Mouse (Mus musculus) intestine, embryonic 16.5 days (tissue): ENCODE measurements around the gene Odaph. TPM values are rescaled to one million over a fixed set of nuclear protein-coding genes. Genes with fewer than 3 reads are reported as not detected.
"Not testable (repeated sequence)": the region's sequence is repeated elsewhere in the genome, so short reads cannot be mapped to it uniquely, and the experiment has no call there.

ENCODE experiments used
- ATAC-seq: fragments of 200-750 bp; cut with Nextera tagmentation; 2 replicates; pipeline ENCODE4 v1.8.0; 2017; ENCODE audit warnings: moderate TSS enrichment, moderate library complexity
- H3K27ac ChIP-seq: fragments of 300-500 bp; sonication (generic); 2 replicates; pipeline ENCODE4 v1.5.1; 2014; ENCODE audit warnings: mild to moderate bottlenecking, low read length
- H3K27me3 ChIP-seq: fragments of 300-500 bp; sonication (generic); replicated peaks from 2 replicates; pipeline ENCODE4 v1.6.1; 2014; ENCODE audit warnings: low read length, control low read depth, mixed read lengths; ENCODE audit not compliant: control insufficient read depth, insufficient read depth
- H3K36me3 ChIP-seq: fragments of 300-500 bp; sonication (generic); 2 replicates; pipeline ENCODE4 v1.6.1; 2014; ENCODE audit warnings: low read length, control low read depth; ENCODE audit not compliant: control insufficient read depth, insufficient read depth
- H3K4me1 ChIP-seq: fragments of 300-500 bp; sonication (generic); 2 replicates; pipeline ENCODE4 v1.6.1; 2014; ENCODE audit warnings: low read length, control low read depth, mixed read lengths; ENCODE audit not compliant: control insufficient read depth, insufficient read depth
- H3K4me2 ChIP-seq: fragments of 300-500 bp; sonication (generic); 2 replicates; pipeline ENCODE4 v1.6.1; 2014; ENCODE audit warnings: low read depth, low read length, control low read depth
- H3K4me3 ChIP-seq: fragments of 300-500 bp; sonication (generic); 2 replicates; pipeline ENCODE4 v1.5.1; 2014; ENCODE audit warnings: mild to moderate bottlenecking, low read length
- H3K9ac ChIP-seq: fragments of 300-500 bp; sonication (generic); 2 replicates; pipeline ENCODE4 v1.6.1; 2014; ENCODE audit warnings: low read depth, low read length
- H3K9me3 ChIP-seq: fragments of 300-500 bp; sonication (generic); 2 replicates; pipeline ENCODE4 v1.6.1; 2016; ENCODE audit warnings: low read length, control low read depth; ENCODE audit not compliant: control insufficient read depth
- whole genome bisulfite sequencing: fragments of 180-500 bp; shearing (Covaris S2); extraction: QIAGEN DNeasy Blood & Tissue Kit; methylation state at CpG from one replicate; pipeline ENCODE4 v1.1.7; 2014; 5-methylcytosine and 5-hydroxymethylcytosine counted together
- polyA plus RNA-seq: library from polyadenylated mRNA; unstranded; fragments of >200 nt; fragmentation: Nextera tagmentation; extraction: Ambion mirVana; gene quantifications from 2 replicates; pipeline ENCODE4 v1.2.1, GENCODE M21; 2015

The Odaph gene
- polyA plus RNA-seq, result not detected in 2 replicates

DNA sequence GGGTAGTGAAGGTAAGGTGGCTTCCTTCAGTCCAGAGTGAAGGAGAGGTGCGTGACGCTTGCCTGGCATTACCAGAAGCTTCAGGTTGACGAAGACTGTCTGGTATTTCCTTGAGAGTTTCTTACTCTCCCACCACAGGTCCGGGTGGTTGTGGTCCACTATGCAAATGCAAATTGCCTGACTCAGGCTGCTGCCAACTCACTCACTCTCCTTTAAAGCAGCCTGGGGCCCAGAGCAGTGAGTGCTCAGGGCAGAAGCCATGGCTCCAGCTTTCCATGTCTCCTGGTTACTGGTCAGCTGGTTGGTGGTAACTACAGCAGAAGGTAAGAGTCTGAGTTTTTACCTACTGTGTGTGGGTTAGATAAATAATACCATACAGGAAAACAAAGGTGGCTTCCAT is at the start of gene Odaph:
Gene Odaph (plus strand): TSS at position 240 of the 400 bp plus-strand sequence.
- WGBS, result 74% methylated on average over 4 of the region's 4 CpGs
- H3K27ac ChIP-seq, result no peak within 1 kb of the TSS
- H3K4me3 ChIP-seq, result no peak within 1 kb of the TSS
- ATAC-seq, result no peak
- H3K9me3 ChIP-seq, result no peaks in the 10 kb centered on the region
- no peak within 1 kb of the TSS for H3K9ac ChIP-seq
- no peaks in the 10 kb centered on the region for H3K27me3 ChIP-seq
- no peaks in the 10 kb centered on the region for H3K4me1 ChIP-seq
- no peak within 1 kb of the TSS for H3K4me2 ChIP-seq
- H3K36me3 ChIP-seq, result no peaks in the 10 kb centered on the region

DNA sequence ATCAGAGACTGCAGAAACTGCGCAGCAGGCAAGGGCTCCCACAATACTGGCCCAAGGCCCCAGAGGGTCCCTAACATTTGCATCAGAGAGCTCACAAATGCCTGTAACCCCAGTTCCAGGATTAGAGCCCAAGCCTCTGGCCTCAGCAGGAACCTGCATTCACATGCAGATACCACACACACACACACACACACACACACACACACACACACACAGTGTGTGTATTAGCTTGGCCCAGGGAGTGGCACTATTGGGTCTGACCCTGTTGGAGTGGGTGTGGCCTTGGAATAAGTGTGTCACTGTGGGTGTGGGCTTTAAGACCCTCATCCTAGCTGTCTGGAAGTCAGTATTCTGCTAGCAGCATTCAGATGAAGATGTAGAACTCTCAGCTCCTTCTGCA is 41.7 kb upstream of the Odaph start:
- 89% methylated on average over 1 of the region's 1 CpGs for WGBS
- H3K4me1 ChIP-seq, H3K4me3 ChIP-seq, H3K27me3 ChIP-seq, H3K4me2 ChIP-seq, ATAC-seq, H3K9ac ChIP-seq, H3K9me3 ChIP-seq, H3K27ac ChIP-seq: not testable (repeated sequence)
- peaks cover 11% of the 10 kb centered on the region; the same call in 1 of the 2 replicates for H3K36me3 ChIP-seq

DNA sequence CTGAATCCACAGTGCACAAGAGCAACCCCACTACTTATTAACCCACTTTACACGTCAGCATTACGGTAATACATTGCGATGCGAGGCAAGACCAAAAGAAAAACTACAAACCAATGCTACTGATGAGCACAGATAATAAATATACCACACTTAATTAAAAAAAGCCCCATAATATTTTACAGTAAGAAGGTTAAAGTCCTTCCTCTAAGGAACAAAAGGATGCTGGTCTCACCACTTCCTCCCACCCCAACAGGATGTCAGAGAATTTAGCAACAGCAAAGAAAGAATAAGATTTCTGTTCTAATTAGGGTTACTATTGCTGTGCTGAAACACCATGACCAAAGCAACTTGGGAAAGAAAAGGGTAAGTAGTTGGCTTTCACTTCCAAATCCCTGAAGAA is 40.3 kb upstream of the Odaph start:
- Histone ChIP-seq H3K27ac (no peak overlapping the region), H3K9me3 (no peaks in the 10 kb centered on the region), H3K4me1 (no peaks in the 10 kb centered on the region), H3K4me2 (no peak overlapping the region), H3K9ac (no peak overlapping the region), H3K27me3 (no peaks in the 10 kb centered on the region), H3K4me3 (no peak overlapping the region), H3K36me3 (peaks cover 13% of the 10 kb centered on the region; the same call in 1 of the 2 replicates)
- ATAC-seq, result no peak
- 96% methylated on average over 4 of the region's 4 CpGs for WGBS

DNA sequence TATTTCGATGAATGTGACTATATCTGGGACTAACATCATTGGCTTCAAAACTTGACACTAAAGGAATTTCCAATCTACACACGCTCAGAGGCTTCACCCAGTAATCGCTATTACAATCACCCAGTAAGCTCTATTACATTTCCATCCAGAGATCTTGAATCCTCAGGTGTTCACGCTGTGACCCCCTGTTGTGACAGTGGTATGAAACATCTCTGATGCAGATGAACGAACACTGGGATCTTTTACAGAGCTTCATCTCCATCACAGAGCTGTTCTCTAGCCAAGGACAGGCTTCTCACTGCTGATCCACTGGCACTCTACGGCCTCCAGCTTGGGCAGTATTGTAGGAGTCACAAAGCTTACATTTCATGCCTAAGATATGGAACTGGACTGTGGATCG is 37.8 kb upstream of the Odaph start:
- Histone ChIP-seq H3K4me3 (no peak overlapping the region), H3K36me3 (peaks cover 15% of the 10 kb centered on the region; the same call in 1 of the 2 replicates), H3K9me3 (no peaks in the 10 kb centered on the region), H3K27ac (no peak overlapping the region), H3K4me1 (no peaks in the 10 kb centered on the region), H3K4me2 (no peak overlapping the region), H3K9ac (no peak overlapping the region), H3K27me3 (no peaks in the 10 kb centered on the region)
- WGBS, result 96% methylated on average over 7 of the region's 7 CpGs
- ATAC-seq, result no peak

DNA sequence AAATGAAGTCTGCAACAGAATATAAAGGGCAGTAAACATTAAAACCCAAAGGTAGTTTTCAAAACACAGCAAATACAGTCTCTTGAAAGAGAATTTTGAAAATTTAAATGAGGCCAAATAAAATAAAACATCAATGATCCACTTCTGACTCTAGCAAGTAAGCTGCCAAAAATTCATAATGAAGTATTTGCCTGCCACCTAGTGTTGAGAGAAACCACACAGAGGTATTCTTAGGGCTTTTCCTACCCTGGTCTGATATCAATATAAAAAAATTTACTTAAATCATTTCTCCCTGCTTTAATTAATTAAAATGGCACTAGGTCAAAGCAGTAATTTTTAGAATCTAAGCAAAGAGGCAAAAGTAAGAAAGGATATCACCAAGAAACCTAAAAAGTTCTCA is 35.9 kb upstream of the Odaph start:
- no peak for ATAC-seq

DNA sequence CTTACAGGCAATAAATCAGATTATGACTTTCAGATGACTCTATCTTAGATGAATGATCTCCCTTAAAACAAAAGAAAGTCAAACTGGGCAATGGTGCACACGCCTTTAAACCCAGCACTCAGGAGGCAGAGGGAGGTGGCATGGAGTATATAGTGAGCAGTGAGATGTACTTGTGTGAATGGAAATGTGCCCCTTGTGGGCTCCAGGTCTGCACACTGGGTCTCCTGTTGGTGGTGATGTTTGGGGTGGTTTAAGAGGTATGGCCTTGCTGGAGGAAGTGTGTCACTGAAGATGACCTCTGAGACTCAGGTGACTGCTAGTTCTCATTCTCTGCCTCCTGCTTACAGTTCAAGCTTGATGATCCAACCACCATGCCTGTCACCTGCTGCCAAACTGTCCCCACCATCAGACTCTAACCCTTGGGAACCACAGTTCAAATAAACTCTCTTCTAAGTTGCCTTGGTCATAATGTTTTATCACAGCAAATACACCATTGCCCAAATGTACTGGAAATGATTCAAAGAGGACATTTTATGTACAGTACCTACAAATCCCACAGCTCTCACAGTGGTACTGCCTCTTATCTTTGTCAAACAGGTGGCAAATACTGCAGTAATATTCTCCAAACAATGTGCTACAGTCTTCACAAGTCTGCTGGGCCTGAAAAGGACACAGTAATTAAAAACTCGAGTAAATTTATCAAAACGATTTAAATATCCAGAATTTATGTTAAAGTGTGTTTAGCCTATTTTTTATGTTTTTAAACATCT is 30.1 kb upstream of the Odaph start:
- WGBS, result 92% methylated on average over 3 of the region's 3 CpGs
- no peak for ATAC-seq
- peaks cover 12% of the 10 kb centered on the region for H3K4me1 ChIP-seq
- H3K4me3 ChIP-seq, result no peak overlapping the region
- H3K36me3 ChIP-seq, result peaks cover 8% of the 10 kb centered on the region; the same call in 1 of the 2 replicates
- H3K27ac ChIP-seq, result no peak overlapping the region
- H3K27me3 ChIP-seq, result no peaks in the 10 kb centered on the region
- H3K9me3 ChIP-seq, result no peaks in the 10 kb centered on the region
- H3K4me2 ChIP-seq, result no peak overlapping the region
- H3K9ac ChIP-seq, result no peak overlapping the region

More for the DNA sequence above, 35.9 kb upstream of the Odaph start:
- H3K9ac ChIP-seq, result no peak overlapping the region
- H3K4me2 ChIP-seq, result no peak overlapping the region
- H3K4me1 ChIP-seq, result no peaks in the 10 kb centered on the region
- no peak overlapping the region for H3K4me3 ChIP-seq
- H3K27me3 ChIP-seq, result no peaks in the 10 kb centered on the region
- no peak overlapping the region for H3K27ac ChIP-seq
- peaks cover 15% of the 10 kb centered on the region; the same call in 1 of the 2 replicates for H3K36me3 ChIP-seq
- H3K9me3 ChIP-seq, result no peaks in the 10 kb centered on the region

DNA sequence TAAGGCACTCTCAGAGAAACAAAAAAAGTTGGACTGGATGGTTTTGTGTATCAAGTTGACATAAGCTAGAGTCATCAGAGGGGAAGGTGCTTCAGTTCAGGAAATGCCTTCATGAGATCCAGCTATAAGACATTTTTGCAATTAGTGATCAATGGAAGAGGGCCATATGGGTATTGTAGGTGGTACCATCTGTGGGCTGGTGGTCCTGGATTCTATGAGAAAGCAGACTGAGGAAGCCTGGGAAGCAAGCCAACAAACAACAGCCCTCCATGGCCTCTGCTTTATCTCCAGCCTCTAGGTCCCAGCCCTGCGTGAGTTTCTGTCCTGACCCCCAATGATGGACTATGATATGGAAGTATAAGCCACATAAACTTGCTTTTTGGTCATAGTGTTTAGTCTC is 28.2 kb upstream of the Odaph start:
- no peak for ATAC-seq
- peaks cover 6% of the 10 kb centered on the region; the same call in 1 of the 2 replicates for H3K36me3 ChIP-seq
- H3K4me2 ChIP-seq, result no peak overlapping the region
- no peak overlapping the region for H3K9ac ChIP-seq
- no peak overlapping the region for H3K27ac ChIP-seq
- 77% methylated on average over 1 of the region's 1 CpGs for WGBS
- H3K9me3 ChIP-seq, result no peaks in the 10 kb centered on the region
- no peaks in the 10 kb centered on the region for H3K27me3 ChIP-seq
- H3K4me1 ChIP-seq, result peaks cover 14% of the 10 kb centered on the region
- H3K4me3 ChIP-seq, result no peak overlapping the region

DNA sequence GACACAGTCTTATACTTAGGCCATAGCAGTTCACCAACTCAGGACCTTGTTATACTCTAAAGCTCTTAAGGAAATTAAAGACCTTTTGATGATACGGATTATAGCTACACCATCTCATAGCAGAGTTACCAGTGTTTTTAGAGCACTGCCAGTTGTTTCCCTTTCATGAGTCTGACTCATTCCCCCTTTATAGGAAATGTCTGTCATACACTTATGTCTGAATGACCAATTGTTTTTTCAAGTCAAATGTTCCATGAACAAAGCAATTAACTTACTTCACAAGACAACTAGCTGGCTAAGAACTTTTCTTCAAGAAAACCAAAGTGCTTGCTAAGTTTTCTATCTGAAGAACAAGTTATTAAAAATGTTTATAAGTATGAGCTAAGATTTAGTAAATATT is 27.3 kb upstream of the Odaph start:
- peaks cover 14% of the 10 kb centered on the region for H3K4me1 ChIP-seq
- H3K9ac ChIP-seq, result no peak overlapping the region
- ATAC-seq, result no peak
- H3K9me3 ChIP-seq, result no peaks in the 10 kb centered on the region
- H3K4me3 ChIP-seq, result no peak overlapping the region
- H3K27ac ChIP-seq, result no peak overlapping the region
- H3K27me3 ChIP-seq, result no peaks in the 10 kb centered on the region
- 73% methylated on average over 1 of the region's 1 CpGs for WGBS
- H3K4me2 ChIP-seq, result peak overlapping the region; percentile 63
- peaks cover 6% of the 10 kb centered on the region; the same call in 1 of the 2 replicates for H3K36me3 ChIP-seq

DNA sequence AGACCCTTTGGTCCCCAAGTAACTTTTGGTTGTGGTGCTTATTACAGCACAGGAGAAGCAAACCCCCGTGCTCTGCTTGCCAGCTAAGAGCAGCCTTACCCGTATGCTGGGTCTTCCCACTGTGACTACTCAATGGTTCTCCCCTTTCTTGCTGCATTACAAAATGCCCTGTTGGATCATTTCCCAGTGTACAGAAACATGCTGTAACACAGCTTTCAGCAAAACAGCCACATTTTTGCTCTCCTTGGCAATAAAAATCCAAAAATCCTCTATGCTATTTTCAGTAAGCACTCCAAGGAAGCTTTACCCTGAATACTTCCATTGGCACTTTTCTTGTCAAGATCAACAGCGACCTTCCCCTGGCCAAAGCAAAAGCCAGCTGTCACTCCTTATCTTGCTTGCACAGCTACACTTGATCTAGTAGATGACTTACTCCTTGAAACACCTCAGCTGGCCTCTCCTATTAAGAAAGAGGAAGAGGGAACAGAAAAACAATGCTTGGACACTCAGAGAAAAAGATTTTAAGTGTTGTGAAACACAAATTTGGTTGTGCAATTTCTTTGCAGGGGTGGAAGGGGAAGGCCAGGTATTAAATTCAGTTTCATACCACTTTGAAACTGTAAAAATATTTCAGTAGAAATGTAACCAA is 26.5 kb upstream of the Odaph start:
- Histone ChIP-seq H3K4me3 (peak overlapping the region; percentile 25), H3K4me2 (peak overlapping the region; percentile 63), H3K4me1 (peaks cover 14% of the 10 kb centered on the region), H3K27ac (peak overlapping the region; percentile 51), H3K27me3 (no peaks in the 10 kb centered on the region), H3K9ac (peak overlapping the region; percentile 36; the same call in 1 of the 2 replicates), H3K9me3 (no peaks in the 10 kb centered on the region), H3K36me3 (peaks cover 6% of the 10 kb centered on the region; the same call in 1 of the 2 replicates)
- WGBS, result 68% methylated on average over 3 of the region's 3 CpGs
- no peak for ATAC-seq
